Mouse (Mus musculus): ENCODE measurements around the gene Dnajc12. TPM values are rescaled to one million over a fixed set of nuclear protein-coding genes. Genes with fewer than 3 reads are reported as not detected.
A peak's percentile ranks its signal among the peaks of the same experiment; 100 is the strongest.

The Dnajc12 gene
- polyA plus RNA-seq, 1 experiment from 2014 or later = 9.8 TPM

DNA sequence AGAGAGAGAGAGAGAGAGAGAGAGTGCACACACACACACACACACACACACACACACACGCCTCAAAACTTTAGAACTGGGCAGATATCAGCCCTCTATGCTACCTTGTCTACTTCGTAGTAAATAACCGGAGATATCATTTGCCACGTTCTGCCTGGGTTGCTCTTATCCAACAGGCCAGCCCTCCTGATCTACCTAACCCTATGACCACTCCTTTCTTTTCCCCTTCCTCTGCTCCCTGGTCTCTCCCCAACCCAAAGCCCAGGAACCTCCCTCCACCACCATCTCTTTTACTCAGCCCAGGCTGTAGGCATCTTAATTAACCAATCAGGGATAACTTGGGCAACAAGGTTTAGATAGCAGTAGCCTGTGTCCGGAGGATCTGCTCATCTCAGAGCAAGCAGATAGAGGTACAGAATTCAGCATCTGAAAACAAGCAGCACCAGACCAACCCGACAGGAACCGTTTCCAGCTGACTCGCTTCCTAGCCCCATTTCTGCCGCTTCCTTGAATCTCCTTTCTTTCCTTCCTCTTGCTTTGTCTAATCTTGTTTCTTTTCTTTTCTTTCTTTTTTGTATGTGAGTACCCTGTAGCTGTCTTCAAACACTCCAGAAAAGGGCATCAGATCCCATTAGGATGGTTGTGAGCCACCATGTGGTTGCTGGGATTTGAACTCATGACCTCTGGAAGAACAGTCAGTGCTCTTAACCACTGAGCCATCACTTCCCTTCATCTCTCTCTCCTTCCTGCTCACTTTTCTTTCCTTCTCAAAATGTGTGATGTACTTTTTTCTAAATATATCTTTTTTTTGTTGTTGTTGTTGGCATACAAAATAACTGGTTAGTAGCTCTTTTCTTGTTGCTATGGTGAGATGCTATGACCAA, 41.6 kb downstream of the Dnajc12 start:
- Histone ChIP-seq H3K4me2 (ENCODE audit: low read length) (no peak overlapping the region), H3K9ac (ENCODE audit: low read length) (no peak overlapping the region), H3K27me3 (replicated peaks; ENCODE audit: control insufficient read depth, insufficient read depth, low read length) (no peaks in the 10 kb centered on the region), H3K4me1 (ENCODE audit: control insufficient read depth, insufficient read depth, low read length) (no peaks in the 10 kb centered on the region), H3K9me3 (replicated peaks; ENCODE audit: control insufficient read depth, low read length) (no peaks in the 10 kb centered on the region), H3K4me3 (ENCODE audit: low read depth, low read length) (no peak overlapping the region), H3K36me3 (ENCODE audit: control insufficient read depth, insufficient read depth, low read length) (no peaks in the 10 kb centered on the region), H3K27ac (ENCODE audit: low read depth, low read length) (no peak overlapping the region)
- DNase-seq (ENCODE audit: low spot score) (no peak), ATAC-seq (no peak)
- WGBS = 81% methylated on average over 9 of the region's 9 CpGs

DNA sequence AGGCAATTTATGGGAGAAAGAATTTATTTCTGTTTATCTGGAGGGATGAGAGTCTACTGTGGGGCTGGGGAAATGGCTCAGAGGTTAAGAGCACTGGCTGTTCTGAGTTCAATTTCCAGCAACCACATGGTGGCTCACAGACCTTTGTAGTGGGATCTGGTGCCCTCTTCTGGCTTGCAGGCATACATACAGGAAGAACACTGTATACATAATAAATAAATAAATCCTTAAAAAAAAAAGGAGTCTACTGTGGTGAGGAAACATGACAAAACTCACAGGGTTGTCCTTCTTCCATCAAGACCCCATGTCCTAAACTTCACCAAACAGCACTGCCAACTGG, 42.2 kb downstream of the Dnajc12 start:
- Histone ChIP-seq H3K4me1 (ENCODE audit: control insufficient read depth, insufficient read depth, low read length) (no peaks in the 10 kb centered on the region), H3K4me3 (ENCODE audit: low read depth, low read length) (no peak overlapping the region), H3K9me3 (replicated peaks; ENCODE audit: control insufficient read depth, low read length) (no peaks in the 10 kb centered on the region), H3K27me3 (replicated peaks; ENCODE audit: control insufficient read depth, insufficient read depth, low read length) (no peaks in the 10 kb centered on the region), H3K36me3 (ENCODE audit: control insufficient read depth, insufficient read depth, low read length) (no peaks in the 10 kb centered on the region), H3K4me2 (ENCODE audit: low read length) (no peak overlapping the region), H3K9ac (ENCODE audit: low read length) (no peak overlapping the region), H3K27ac (ENCODE audit: low read depth, low read length) (no peak overlapping the region)
- DNase-seq (ENCODE audit: low spot score) (peak; percentile 34), ATAC-seq (no peak)

DNA sequence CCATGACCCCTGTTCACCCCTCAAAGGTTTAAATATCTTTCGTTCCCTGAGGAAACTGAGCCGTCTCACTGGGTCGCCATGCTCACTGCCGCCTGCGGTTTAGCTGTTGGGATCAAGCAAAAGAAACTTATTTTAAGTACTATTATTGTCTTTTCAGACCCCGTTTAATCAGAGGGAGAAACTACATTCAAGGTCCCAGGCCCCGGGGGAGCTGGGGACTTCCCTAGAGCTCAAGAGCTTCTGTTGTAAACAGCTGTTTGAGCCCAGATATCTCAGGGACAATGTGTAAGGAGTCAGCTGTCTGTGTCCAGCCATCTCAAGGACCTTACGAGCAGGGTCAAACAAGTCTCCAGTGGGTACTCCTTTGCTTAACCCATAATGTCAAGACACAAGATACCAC, 44.9 kb downstream of the Dnajc12 start:
- no peaks in the 10 kb centered on the region for H3K36me3 ChIP-seq (ENCODE audit: control insufficient read depth, insufficient read depth, low read length)
- no peak overlapping the region for H3K4me3 ChIP-seq (ENCODE audit: low read depth, low read length)
- H3K9ac ChIP-seq (ENCODE audit: low read length) = no peak overlapping the region
- H3K27ac ChIP-seq (ENCODE audit: low read depth, low read length) = no peak overlapping the region
- H3K9me3 ChIP-seq (replicated peaks; ENCODE audit: control insufficient read depth, low read length) = no peaks in the 10 kb centered on the region
- no peaks in the 10 kb centered on the region for H3K27me3 ChIP-seq (replicated peaks; ENCODE audit: control insufficient read depth, insufficient read depth, low read length)
- ATAC-seq = no peak
- no peak for DNase-seq (ENCODE audit: low spot score)
- no peaks in the 10 kb centered on the region for H3K4me1 ChIP-seq (ENCODE audit: control insufficient read depth, insufficient read depth, low read length)
- 82% methylated on average over 8 of the region's 8 CpGs for WGBS
- H3K4me2 ChIP-seq (ENCODE audit: low read length) = no peak overlapping the region

DNA sequence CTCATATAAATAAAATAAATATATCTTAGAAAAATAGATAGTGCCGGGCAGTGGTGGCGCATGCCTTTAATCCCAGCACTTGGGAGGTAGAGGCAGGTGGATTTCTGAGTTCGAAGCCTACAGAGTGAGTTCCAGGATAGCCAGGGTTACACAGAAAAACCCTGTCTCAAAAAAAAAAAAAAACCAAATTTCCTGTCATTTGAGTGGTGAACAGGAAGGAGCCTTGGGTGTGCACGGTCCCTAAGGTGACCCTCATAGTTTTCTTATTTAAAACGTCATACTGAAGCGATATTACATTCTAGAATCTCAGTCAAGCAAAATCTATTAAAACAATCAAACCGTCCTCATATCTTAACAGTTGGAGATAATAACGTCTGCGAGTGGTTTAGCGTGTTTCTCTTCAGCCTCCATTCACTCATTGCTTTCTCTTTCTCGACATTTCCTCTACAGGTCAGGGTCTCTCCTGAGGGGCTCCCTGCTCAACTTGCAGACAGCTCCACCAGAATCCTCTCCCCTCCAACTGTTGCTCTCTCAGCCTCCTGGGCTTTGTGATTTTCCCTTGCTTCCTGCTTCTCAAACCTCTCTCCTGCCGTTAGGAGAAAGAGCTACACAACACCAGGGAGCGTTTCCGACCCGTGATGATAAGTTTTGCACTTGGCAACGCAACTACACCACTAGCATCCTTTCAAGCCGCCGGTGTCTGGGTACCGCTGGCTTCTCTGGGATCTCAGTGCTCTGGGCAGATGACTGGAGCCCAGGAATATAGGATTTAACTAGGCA, 46.2 kb downstream of the Dnajc12 start:
- H3K27me3 ChIP-seq (replicated peaks; ENCODE audit: control insufficient read depth, insufficient read depth, low read length) = no peaks in the 10 kb centered on the region
- H3K4me2 ChIP-seq (ENCODE audit: low read length) = peak overlapping the region; percentile 60
- peak; percentile 56 for DNase-seq (ENCODE audit: low spot score)
- H3K27ac ChIP-seq (ENCODE audit: low read depth, low read length) = no peak overlapping the region
- no peaks in the 10 kb centered on the region for H3K36me3 ChIP-seq (ENCODE audit: control insufficient read depth, insufficient read depth, low read length)
- 25% methylated on average over 19 of the region's 19 CpGs for WGBS
- peak overlapping the region; percentile 75 for H3K4me3 ChIP-seq (ENCODE audit: low read depth, low read length)
- H3K4me1 ChIP-seq (ENCODE audit: control insufficient read depth, insufficient read depth, low read length) = no peaks in the 10 kb centered on the region
- H3K9me3 ChIP-seq (replicated peaks; ENCODE audit: control insufficient read depth, low read length) = no peaks in the 10 kb centered on the region
- ATAC-seq = no peak
- H3K9ac ChIP-seq (ENCODE audit: low read length) = peak overlapping the region; percentile 61

DNA sequence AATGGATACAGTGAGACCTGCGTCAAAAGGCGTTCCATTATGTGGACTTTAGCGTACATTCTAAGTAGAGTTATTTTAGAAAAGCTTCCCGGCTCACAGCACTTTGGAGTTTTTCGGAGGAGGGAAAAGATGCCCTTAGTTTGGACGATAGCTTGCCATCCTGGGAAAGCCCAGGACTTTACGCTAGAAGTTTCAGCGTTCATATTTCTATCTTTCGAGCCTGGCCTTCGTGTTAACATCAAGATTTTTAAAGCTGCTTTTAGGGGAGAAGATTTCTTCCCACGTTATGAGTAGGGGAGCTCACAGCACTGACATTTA, 46.7 kb downstream of the Dnajc12 start:
- Histone ChIP-seq H3K4me1 (ENCODE audit: control insufficient read depth, insufficient read depth, low read length) (no peaks in the 10 kb centered on the region), H3K27ac (ENCODE audit: low read depth, low read length) (no peak overlapping the region), H3K36me3 (ENCODE audit: control insufficient read depth, insufficient read depth, low read length) (no peaks in the 10 kb centered on the region), H3K9me3 (replicated peaks; ENCODE audit: control insufficient read depth, low read length) (no peaks in the 10 kb centered on the region), H3K9ac (ENCODE audit: low read length) (peak overlapping the region; percentile 61), H3K4me2 (ENCODE audit: low read length) (peak overlapping the region; percentile 60), H3K27me3 (replicated peaks; ENCODE audit: control insufficient read depth, insufficient read depth, low read length) (no peaks in the 10 kb centered on the region), H3K4me3 (ENCODE audit: low read depth, low read length) (peak overlapping the region; percentile 75)
- WGBS = 2% methylated on average over 11 of the region's 11 CpGs
- DNase-seq (ENCODE audit: low spot score) (no peak), ATAC-seq (no peak)

DNA sequence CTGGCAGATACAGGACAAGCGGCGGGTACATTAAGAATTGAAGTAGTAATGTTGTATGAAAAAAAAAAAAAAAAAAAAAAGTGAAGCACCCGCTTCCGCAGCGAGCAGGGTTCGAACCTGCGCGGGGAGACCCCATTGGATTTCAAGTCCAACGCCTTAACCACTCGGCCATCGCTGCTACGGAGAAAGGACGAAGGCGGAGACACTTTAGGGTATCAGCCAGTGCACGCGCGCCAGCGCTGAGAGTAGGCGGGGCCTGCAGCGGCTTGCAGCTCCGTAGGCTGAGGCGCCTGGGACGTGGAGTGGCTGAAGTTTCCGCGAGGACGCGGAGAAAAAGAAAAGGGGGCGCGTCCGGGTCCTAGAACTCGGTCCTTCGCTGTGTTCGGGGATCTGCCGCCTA, 47.1 kb downstream of the Dnajc12 start:
- ATAC-seq (peak; percentile 94), DNase-seq (ENCODE audit: low spot score) (peak; percentile 96)
- Histone ChIP-seq H3K9ac (ENCODE audit: low read length) (peak overlapping the region; percentile 69), H3K9me3 (replicated peaks; ENCODE audit: control insufficient read depth, low read length) (no peaks in the 10 kb centered on the region), H3K27me3 (replicated peaks; ENCODE audit: control insufficient read depth, insufficient read depth, low read length) (no peaks in the 10 kb centered on the region), H3K27ac (ENCODE audit: low read depth, low read length) (peak overlapping the region; percentile 55; the same call in 1 of the 2 replicates), H3K4me2 (ENCODE audit: low read length) (peak overlapping the region; percentile 60), H3K36me3 (ENCODE audit: control insufficient read depth, insufficient read depth, low read length) (no peaks in the 10 kb centered on the region), H3K4me3 (ENCODE audit: low read depth, low read length) (peak overlapping the region; percentile 75), H3K4me1 (ENCODE audit: control insufficient read depth, insufficient read depth, low read length) (no peaks in the 10 kb centered on the region)
- under 1% methylated on average over 33 of the region's 34 CpGs for WGBS

DNA sequence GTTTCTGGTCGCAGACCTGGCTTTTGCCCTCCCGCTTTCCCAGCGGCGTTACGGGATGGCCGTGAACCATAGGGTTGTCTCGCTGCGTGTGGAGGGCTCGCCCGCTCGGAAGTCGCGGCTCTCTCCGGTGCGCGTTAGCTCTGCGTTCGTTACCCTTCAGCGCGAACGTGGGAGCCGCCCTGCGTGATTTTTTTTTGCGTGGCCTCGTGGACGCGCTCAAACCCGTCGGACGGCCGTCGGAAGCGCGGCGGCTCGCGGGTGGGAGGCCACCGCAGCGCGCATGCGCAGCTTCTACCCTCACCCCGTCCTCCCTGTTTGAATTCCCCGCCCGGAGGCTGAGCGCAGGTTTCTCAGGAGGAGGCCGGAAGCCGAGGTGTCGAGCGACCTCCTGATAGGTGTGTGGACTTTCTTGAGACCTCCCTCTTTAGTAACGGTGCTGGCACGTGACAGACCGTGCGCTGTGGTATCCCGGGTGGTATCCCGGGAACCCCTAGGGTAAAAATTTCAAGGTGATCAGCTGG, 47.6 kb downstream of the Dnajc12 start, which contains the start of gene Ctnna3:
Gene Ctnna3 (plus strand): TSS at position 314 of the 521 bp plus-strand sequence.
- no peaks in the 10 kb centered on the region for H3K36me3 ChIP-seq (ENCODE audit: control insufficient read depth, insufficient read depth, low read length)
- H3K9ac ChIP-seq (ENCODE audit: low read length) = peak within 1 kb of the TSS; percentile 69
- peak; percentile 97 for DNase-seq (ENCODE audit: low spot score)
- H3K4me2 ChIP-seq (ENCODE audit: low read length) = peak within 1 kb of the TSS; percentile 60
- no peaks in the 10 kb centered on the region for H3K27me3 ChIP-seq (replicated peaks; ENCODE audit: control insufficient read depth, insufficient read depth, low read length)
- WGBS = under 1% methylated on average over 55 of the region's 55 CpGs
- no peaks in the 10 kb centered on the region for H3K4me1 ChIP-seq (ENCODE audit: control insufficient read depth, insufficient read depth, low read length)
- H3K4me3 ChIP-seq (ENCODE audit: low read depth, low read length) = peak within 1 kb of the TSS; percentile 75
- no peaks in the 10 kb centered on the region for H3K9me3 ChIP-seq (replicated peaks; ENCODE audit: control insufficient read depth, low read length)
- ATAC-seq = peak; percentile 97
- peak within 1 kb of the TSS; percentile 55; the same call in 1 of the 2 replicates for H3K27ac ChIP-seq (ENCODE audit: low read depth, low read length)

DNA sequence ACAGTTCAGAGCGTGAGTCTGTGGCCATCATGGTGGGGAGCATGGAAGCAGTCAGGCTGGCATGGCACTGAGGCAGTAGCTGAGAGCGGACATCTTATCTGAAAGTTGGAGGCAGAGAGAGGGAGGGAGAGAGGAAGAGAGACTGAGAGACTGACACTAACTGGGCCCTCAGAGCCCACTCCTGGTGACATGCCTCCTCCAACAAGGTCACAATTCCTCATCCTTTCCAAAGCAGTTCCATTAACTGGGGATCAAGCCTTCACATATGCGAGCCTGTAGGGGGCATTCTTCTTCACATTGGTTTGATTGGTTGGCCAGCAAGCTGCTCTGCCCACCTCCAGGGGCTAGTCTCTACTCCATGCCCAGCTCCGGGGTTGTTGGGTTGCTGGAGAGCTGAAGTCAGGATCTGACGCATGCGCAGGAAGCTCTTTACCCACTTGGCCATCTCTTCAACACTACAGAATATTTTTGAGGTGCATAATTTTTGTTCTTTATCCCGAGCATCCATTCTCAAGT, 49.0 kb downstream of the Dnajc12 start:
- Histone ChIP-seq H3K27ac (ENCODE audit: low read depth, low read length) (no peak overlapping the region), H3K27me3 (replicated peaks; ENCODE audit: control insufficient read depth, insufficient read depth, low read length) (no peaks in the 10 kb centered on the region), H3K9ac (ENCODE audit: low read length) (no peak overlapping the region), H3K9me3 (replicated peaks; ENCODE audit: control insufficient read depth, low read length) (no peaks in the 10 kb centered on the region), H3K4me3 (ENCODE audit: low read depth, low read length) (no peak overlapping the region), H3K36me3 (ENCODE audit: control insufficient read depth, insufficient read depth, low read length) (no peaks in the 10 kb centered on the region), H3K4me1 (ENCODE audit: control insufficient read depth, insufficient read depth, low read length) (no peaks in the 10 kb centered on the region), H3K4me2 (ENCODE audit: low read length) (no peak overlapping the region)
- ATAC-seq = no peak
- DNase-seq (ENCODE audit: low spot score) = no peak
- WGBS = 91% methylated on average over 7 of the region's 7 CpGs
